Mouse (Mus musculus) heart, embryonic 10.5 days (tissue): ENCODE data around the gene Tmem255b. TPM values are rescaled to one million over a fixed set of nuclear protein-coding genes. Genes with fewer than 3 reads are reported as not detected.

ENCODE experiments used
- DNase-seq: peaks from one replicate; pipeline ENCODE4 v3.0.0-alpha.2; 2017; ENCODE audit warnings: low spot score
- H3K27ac ChIP-seq: fragments of 300-500 bp; sonication (generic); 2 replicates; pipeline ENCODE4 v1.5.1; 2016; ENCODE audit warnings: mild to moderate bottlenecking
- H3K27me3 ChIP-seq: fragments of 300-500 bp; sonication (generic); 2 replicates; pipeline ENCODE4 v1.6.1; 2016; ENCODE audit warnings: mild to moderate bottlenecking; ENCODE audit not compliant: poor library complexity, insufficient read depth, severe bottlenecking
- H3K36me3 ChIP-seq: fragments of 300-500 bp; sonication (generic); 2 replicates; pipeline ENCODE4 v1.6.1; 2016; ENCODE audit warnings: mild to moderate bottlenecking, moderate library complexity
- H3K4me1 ChIP-seq: fragments of 300-500 bp; sonication (generic); 2 replicates; pipeline ENCODE4 v1.6.1; 2016; ENCODE audit warnings: mild to moderate bottlenecking
- H3K4me3 ChIP-seq: fragments of 300-500 bp; sonication (generic); 2 replicates; pipeline ENCODE4 v1.5.1; 2016; ENCODE audit warnings: mild to moderate bottlenecking, moderate library complexity
- H3K9me3 ChIP-seq: fragments of 300-500 bp; sonication (generic); 2 replicates; pipeline ENCODE4 v1.6.1; 2016; ENCODE audit warnings: mild to moderate bottlenecking, moderate library complexity
- WGBS: fragments of 180-500 bp; shearing (Covaris S2); methylation state at CpG from one replicate; pipeline ENCODE4 v1.1.7; 2016; 5-methylcytosine and 5-hydroxymethylcytosine counted together
- polyA plus RNA-seq: library from polyadenylated mRNA; unstranded; fragments of >200 nt; fragmentation: Nextera tagmentation; extraction: Ambion mirVana; gene quantifications from 2 replicates; pipeline ENCODE4 v1.2.1, GENCODE M21; 2016

Tmem255b gene
- polyA plus RNA-seq, 1 experiment from 2014 or later, result 0.18 TPM

- no peak overlapping the region for H3K4me3 ChIP-seq
- H3K4me1 ChIP-seq, result no peaks in the 10 kb centered on the region
- DNase-seq, result no peak
- 0 out of 2 replicates have a peak, but pooled peaks cover 3% of the 10 kb centered on the region for H3K36me3 ChIP-seq
- H3K9me3 ChIP-seq, result no peaks in the 10 kb centered on the region
- 72% methylated on average over 7 of the region's 7 CpGs for WGBS
- peaks cover 6% of the 10 kb centered on the region; the same call in 1 of the 2 replicates for H3K27me3 ChIP-seq
- no peak overlapping the region for H3K27ac ChIP-seq
Measured at GRCm38 (mm10) chr8:13481089-13481554, 46.1 kb downstream of the Tmem255b start.

- 80% methylated on average over 3 of the region's 3 CpGs for WGBS
- Histone ChIP-seq H3K9me3 (no peaks in the 10 kb centered on the region), H3K36me3 (0 out of 2 replicates have a peak, but pooled peaks cover 3% of the 10 kb centered on the region), H3K27ac (no peak overlapping the region), H3K4me1 (peaks cover 1% of the 10 kb centered on the region; the same call in 1 of the 2 replicates), H3K4me3 (no peak overlapping the region), H3K27me3 (peaks cover 6% of the 10 kb centered on the region; the same call in 1 of the 2 replicates)
- DNase-seq, result no peak
Measured at GRCm38 (mm10) chr8:13481596-13481995, 46.6 kb downstream of the Tmem255b start.

GRCm38 (mm10) chr8:13482101-13482801, 47.3 kb downstream of the Tmem255b start:
- DNase-seq, result no peak
- Histone ChIP-seq H3K27ac (no peak overlapping the region), H3K4me3 (no peak overlapping the region), H3K4me1 (peaks cover 3% of the 10 kb centered on the region; the same call in 1 of the 2 replicates), H3K27me3 (peaks cover 6% of the 10 kb centered on the region; the same call in 1 of the 2 replicates), H3K9me3 (no peaks in the 10 kb centered on the region), H3K36me3 (0 out of 2 replicates have a peak, but pooled peaks cover 3% of the 10 kb centered on the region)
- 71% methylated on average over 2 of the region's 2 CpGs for WGBS

DNA sequence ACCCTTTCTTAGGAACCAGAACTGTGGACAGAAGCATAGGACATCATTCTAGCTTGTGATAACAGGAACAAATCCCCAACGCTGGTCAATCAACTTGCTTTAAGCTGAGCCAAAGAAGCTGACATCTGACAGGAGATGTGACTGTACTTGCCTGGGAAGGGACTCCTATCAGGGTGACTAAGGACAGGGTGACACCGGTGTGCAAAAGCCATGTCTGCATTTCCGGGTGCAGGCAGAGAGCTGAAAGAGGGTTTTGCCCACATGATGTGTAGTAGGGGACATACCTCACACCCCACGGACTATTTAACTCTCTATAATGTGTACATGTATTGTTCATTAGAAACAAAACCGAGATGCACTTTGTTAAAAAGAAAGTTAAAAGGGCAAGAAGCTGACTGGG, 48.2 kb downstream of the Tmem255b start:
- WGBS, result 72% methylated on average over 5 of the region's 5 CpGs

GRCm38 (mm10) chr8:13489351-13489750, 54.4 kb downstream of the Tmem255b start:
- H3K27ac ChIP-seq, result 0 out of 2 replicates have a peak overlapping the region, but pooled peaks have one; percentile 3
- H3K4me1 ChIP-seq, result peaks cover 47% of the 10 kb centered on the region
- H3K36me3 ChIP-seq, result no peaks in the 10 kb centered on the region
- 74% methylated on average over 3 of the region's 3 CpGs for WGBS
- DNase-seq, result no peak
- no peak overlapping the region for H3K4me3 ChIP-seq
- H3K27me3 ChIP-seq, result peaks cover 33% of the 10 kb centered on the region
- no peaks in the 10 kb centered on the region for H3K9me3 ChIP-seq

More for the DNA sequence above, 48.2 kb downstream of the Tmem255b start:
- Histone ChIP-seq H3K36me3 (0 out of 2 replicates have a peak, but pooled peaks cover 3% of the 10 kb centered on the region), H3K4me1 (peaks cover 3% of the 10 kb centered on the region; the same call in 1 of the 2 replicates), H3K9me3 (no peaks in the 10 kb centered on the region), H3K27ac (no peak overlapping the region), H3K27me3 (peaks cover 5% of the 10 kb centered on the region; the same call in 1 of the 2 replicates), H3K4me3 (no peak overlapping the region)
- DNase-seq, result no peak

- Histone ChIP-seq H3K27ac (no peak overlapping the region), H3K27me3 (peaks cover 42% of the 10 kb centered on the region), H3K4me1 (peaks cover 51% of the 10 kb centered on the region), H3K36me3 (no peaks in the 10 kb centered on the region), H3K9me3 (no peaks in the 10 kb centered on the region), H3K4me3 (no peak overlapping the region)
- DNase-seq, result no peak
- 14% methylated on average over 13 of the region's 13 CpGs for WGBS
Measured at GRCm38 (mm10) chr8:13489986-13490910, 55.3 kb downstream of the Tmem255b start.

- H3K36me3 ChIP-seq, result no peaks in the 10 kb centered on the region
- H3K4me1 ChIP-seq, result peaks cover 50% of the 10 kb centered on the region
- peaks cover 51% of the 10 kb centered on the region for H3K27me3 ChIP-seq
- 78% methylated on average over 14 of the region's 14 CpGs for WGBS
- no peak overlapping the region for H3K4me3 ChIP-seq
- no peak overlapping the region for H3K27ac ChIP-seq
- no peaks in the 10 kb centered on the region for H3K9me3 ChIP-seq
- no peak for DNase-seq
Measured at GRCm38 (mm10) chr8:13491491-13492010, 56.6 kb downstream of the Tmem255b start.

DNA sequence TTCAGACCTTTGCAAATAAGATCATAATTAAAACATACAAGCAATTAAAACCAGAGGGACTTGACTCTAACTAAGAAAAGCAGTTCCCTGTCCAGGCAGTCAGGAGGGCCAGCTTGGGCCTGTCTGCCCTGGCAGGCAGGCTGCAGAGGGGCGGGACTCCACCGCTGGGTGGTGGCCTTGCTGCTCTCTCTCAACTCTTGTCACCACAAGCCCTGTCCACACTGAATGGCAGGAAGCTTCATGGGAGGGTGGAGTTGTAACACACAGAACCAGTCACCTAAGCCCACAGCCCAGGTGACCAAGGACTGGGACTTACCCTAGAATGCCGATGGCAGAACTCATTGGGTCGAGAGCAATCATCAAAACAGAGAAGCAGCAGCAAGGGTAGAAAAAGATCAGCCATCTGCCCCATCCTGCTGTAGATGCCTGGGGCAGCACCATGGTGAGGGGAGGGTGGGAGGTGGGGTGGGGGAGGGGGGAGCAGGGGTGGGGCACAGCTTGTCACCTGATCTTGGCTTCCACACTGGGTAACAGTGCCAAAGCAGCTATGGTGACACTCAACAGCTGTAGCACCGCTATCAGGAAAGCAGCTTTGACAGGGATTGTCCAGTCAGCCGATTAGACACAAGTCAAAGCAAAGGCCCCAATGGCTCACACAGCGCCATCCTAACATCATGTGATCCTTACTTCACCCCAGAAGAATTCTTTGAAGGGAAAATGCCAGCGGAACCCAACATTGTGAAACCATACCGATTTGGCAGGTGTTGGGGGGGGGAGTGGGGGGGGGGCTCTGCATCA, 57.4 kb downstream of the Tmem255b start:
- Histone ChIP-seq H3K4me1 (peaks cover 48% of the 10 kb centered on the region), H3K36me3 (no peaks in the 10 kb centered on the region), H3K27ac (no peak overlapping the region), H3K9me3 (no peaks in the 10 kb centered on the region), H3K27me3 (peaks cover 51% of the 10 kb centered on the region), H3K4me3 (peak overlapping the region; percentile 70)
- 36% methylated on average over 9 of the region's 9 CpGs for WGBS
- no peak for DNase-seq

- no peak overlapping the region for H3K27ac ChIP-seq
- H3K4me1 ChIP-seq, result peaks cover 48% of the 10 kb centered on the region
- 46% methylated on average over 11 of the region's 11 CpGs for WGBS
- H3K4me3 ChIP-seq, result peak overlapping the region; percentile 70
- H3K27me3 ChIP-seq, result peaks cover 51% of the 10 kb centered on the region
- H3K36me3 ChIP-seq, result no peaks in the 10 kb centered on the region
- DNase-seq, result no peak
- H3K9me3 ChIP-seq, result no peaks in the 10 kb centered on the region
Measured at GRCm38 (mm10) chr8:13493011-13493410, 58.0 kb downstream of the Tmem255b start.

DNA sequence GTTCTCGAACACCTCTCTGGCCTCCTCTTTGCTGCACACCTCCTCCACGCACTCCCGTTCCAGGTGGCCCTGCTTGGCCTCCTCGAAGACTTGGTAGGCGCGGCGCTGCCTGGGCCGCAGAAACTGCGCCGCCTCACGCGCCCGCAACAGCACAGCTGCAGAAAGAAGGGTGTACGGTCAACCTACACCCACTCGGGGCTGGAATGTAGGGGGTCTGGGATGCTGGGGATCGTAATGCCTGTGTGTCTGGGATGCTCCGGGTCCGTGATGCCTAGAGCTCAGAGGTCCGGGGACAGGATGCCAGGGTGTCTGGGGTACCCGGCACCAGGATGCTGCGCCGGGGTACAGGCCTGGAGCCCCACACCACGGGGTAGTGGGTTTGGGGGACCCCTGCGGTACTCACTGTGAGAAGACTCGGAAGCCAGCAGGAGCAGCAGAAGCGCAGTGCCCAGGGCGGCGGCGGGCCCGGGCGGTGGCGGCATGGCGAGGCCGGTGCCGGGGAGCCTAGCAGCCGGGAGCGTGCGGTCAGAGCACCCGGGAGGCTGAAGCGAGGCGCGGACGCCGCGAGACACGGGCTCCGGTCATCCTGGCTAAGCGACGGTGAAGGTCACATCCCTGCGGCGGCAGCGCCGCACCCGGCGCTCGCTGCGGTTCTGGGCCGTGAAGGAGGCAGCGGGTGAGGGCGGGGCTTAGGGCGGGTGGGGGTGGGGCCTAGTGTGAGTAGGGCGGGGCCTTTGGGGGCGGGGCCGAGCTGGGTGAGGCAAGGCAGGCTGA, 59.1 kb downstream of the Tmem255b start, which contains the start of gene Gas6:
Gas6 (minus strand) TSS at position 633 of the 774 bp plus-strand sequence.
- H3K4me1 ChIP-seq, result peaks cover 48% of the 10 kb centered on the region
- H3K9me3 ChIP-seq, result no peaks in the 10 kb centered on the region
- peak; percentile 86 for DNase-seq
- H3K27ac ChIP-seq, result peak within 1 kb of the TSS; percentile 77; the same call in 1 of the 2 replicates
- 2% methylated on average over 64 of the region's 64 CpGs for WGBS
- no peaks in the 10 kb centered on the region for H3K36me3 ChIP-seq
- H3K4me3 ChIP-seq, result peak within 1 kb of the TSS; percentile 70
- H3K27me3 ChIP-seq, result peaks cover 51% of the 10 kb centered on the region

GRCm38 (mm10) chr8:13501221-13501620, 66.2 kb downstream of the Tmem255b start:
- Histone ChIP-seq H3K4me3 (no peak overlapping the region), H3K9me3 (no peaks in the 10 kb centered on the region), H3K4me1 (no peaks in the 10 kb centered on the region), H3K27ac (no peak overlapping the region), H3K27me3 (0 out of 2 replicates have a peak, but pooled peaks cover under 1% of the 10 kb centered on the region), H3K36me3 (no peaks in the 10 kb centered on the region)
- no peak for DNase-seq
- 82% methylated on average over 3 of the region's 3 CpGs for WGBS
